Mouse (Mus musculus) spleen, adult 2 months (tissue): ENCODE data around the gene Zdhhc12. TPM values are rescaled to one million over a fixed set of nuclear protein-coding genes. Genes with fewer than 3 reads are reported as not detected.

Experiments used
- DNase-seq, 2 experiments: peaks; one replicate each; pipeline versions ENCODE4 v3.0.0 to v3.0.0-alpha.2; 2012 to 2021; ENCODE audit warnings: low spot score in 2 of 2, low read depth in 1 of 2
- H3K27ac ChIP-seq: fragments of 200-500 bp; 2 replicates; pipeline ENCODE4 v1.5.1; 2012; ENCODE audit warnings: low read length, inconsistent platforms; ENCODE audit not compliant: insufficient read depth
- H3K27me3 ChIP-seq: fragments of 200-500 bp; 2 replicates; pipeline ENCODE4 v1.6.1; 2012; ENCODE audit warnings: mild to moderate bottlenecking, moderate library complexity, low read length, inconsistent platforms; ENCODE audit not compliant: control insufficient read depth, insufficient read depth
- H3K36me3 ChIP-seq: fragments of 200-500 bp; 2 replicates; pipeline ENCODE4 v1.6.1; 2012; ENCODE audit warnings: mild to moderate bottlenecking, low read length, inconsistent platforms; ENCODE audit not compliant: control insufficient read depth, insufficient read depth
- H3K4me1 ChIP-seq: fragments of 200-500 bp; 2 replicates; pipeline ENCODE4 v1.6.1; 2011; ENCODE audit warnings: inconsistent platforms; ENCODE audit not compliant: control insufficient read depth, insufficient read depth, insufficient read length
- H3K4me3 ChIP-seq: fragments of 200-500 bp; 2 replicates; pipeline ENCODE4 v1.5.1; 2011; ENCODE audit warnings: mild to moderate bottlenecking, inconsistent platforms; ENCODE audit not compliant: insufficient read depth, insufficient read length; ENCODE audit errors: extremely low read depth
- CTCF ChIP-seq: fragments of 200-500 bp; IDR thresholded peaks from 2 replicates; pipeline ENCODE4 v1.5.1; 2011; ENCODE audit warnings: mild to moderate bottlenecking, inconsistent platforms; ENCODE audit not compliant: insufficient read depth, insufficient read length, insufficient replicate concordance; ENCODE audit errors: extremely low read depth
- POLR2A ChIP-seq: fragments of 200-500 bp; IDR thresholded peaks from 2 replicates; pipeline ENCODE4 v1.6.1; 2011; ENCODE audit warnings: low read depth, low read length, inconsistent platforms
- WGBS: fragments of 180-500 bp; shearing (Covaris S2); methylation state at CpG from one replicate; pipeline ENCODE4 v1.1.7; 2018; 5-methylcytosine and 5-hydroxymethylcytosine counted together
- polyA plus RNA-seq: library from polyadenylated mRNA; depleted of rRNA; stranded (reverse); fragments of >200 nt; gene quantifications from 2 replicates; pipeline ENCODE4 v1.2.3, GENCODE M21; 2012

The Zdhhc12 gene
- polyA plus RNA-seq, 1 experiment, result 56.2 TPM

DNA sequence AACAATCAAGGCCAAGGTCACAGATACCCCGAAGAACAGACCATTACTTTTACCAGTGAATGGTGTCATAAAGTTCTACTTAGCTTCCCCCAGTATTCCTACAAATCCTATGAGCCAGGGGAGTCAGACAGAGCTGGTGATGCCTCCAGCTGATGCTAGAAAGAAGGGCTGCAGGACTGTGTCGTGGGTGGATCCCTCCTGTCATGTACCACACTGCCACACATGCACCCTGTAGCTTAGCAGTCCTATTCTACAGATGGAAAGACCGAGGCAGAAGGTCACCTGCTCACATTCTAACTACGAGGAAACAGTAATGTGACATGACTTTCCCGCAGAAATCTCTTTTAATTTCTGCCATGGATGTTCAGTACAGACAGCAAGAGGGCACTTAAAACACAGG is 29.3 kb upstream of the Zdhhc12 start:
- no peak overlapping the region for H3K27ac ChIP-seq
- no peak for TF ChIP-seq POLR2A
- no peak for TF ChIP-seq CTCF
- peaks cover 17% of the 10 kb centered on the region; the same call in 1 of the 2 replicates for H3K4me1 ChIP-seq
- 84% methylated on average over 5 of the region's 5 CpGs for WGBS
- no peaks in the 10 kb centered on the region for H3K27me3 ChIP-seq
- no peak for DNase-seq
- H3K36me3 ChIP-seq, result no peaks in the 10 kb centered on the region
- H3K4me3 ChIP-seq, result no peak overlapping the region

DNA sequence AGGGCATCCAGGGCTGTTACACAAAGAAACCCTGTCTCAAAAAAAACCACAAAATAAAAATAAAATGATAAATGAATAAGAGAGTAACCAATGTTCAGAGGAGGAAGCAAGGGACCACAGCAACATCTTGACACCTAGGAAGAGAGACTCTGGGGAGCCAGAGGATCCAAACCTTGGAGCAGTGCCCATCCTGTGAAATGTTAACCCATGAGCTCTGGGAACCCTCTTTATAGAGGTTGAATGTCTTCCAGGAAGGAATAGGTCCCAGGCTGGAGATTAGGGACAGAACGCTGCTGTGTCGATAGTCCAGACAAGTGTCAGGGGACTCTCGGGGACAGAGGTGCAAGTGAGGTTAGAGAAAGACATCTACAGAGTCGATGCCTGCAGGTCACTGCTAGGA is 26.8 kb upstream of the Zdhhc12 start:
- no peaks in the 10 kb centered on the region for H3K36me3 ChIP-seq
- TF ChIP-seq CTCF, result no peak
- no peak for TF ChIP-seq POLR2A
- WGBS, result 87% methylated on average over 4 of the region's 4 CpGs
- no peak overlapping the region for H3K4me3 ChIP-seq
- peaks cover 17% of the 10 kb centered on the region; the same call in 1 of the 2 replicates for H3K4me1 ChIP-seq
- no peaks in the 10 kb centered on the region for H3K27me3 ChIP-seq
- H3K27ac ChIP-seq, result no peak overlapping the region
- DNase-seq, result no peak

DNA sequence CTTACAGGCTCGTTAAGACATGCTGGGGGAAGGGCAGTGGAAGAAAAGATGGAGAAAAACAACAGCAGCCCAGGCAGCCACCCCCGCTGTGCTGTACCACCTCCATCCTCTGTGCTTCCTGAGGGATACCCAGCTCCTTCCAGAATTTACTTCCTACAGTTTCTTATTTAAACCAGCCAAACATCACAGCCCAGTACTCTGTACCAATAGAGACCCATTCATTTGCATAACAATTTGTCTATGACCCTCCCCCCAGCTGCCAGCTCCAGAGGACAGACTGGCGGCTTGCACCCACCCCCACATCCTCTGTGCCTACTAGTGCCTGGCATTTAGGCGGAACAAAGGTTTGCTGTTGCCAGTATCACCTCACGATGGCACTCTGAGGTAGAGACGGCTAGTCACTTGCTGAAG is 26.2 kb upstream of the Zdhhc12 start:
- peak; percentile 57 to 74 for DNase-seq
- H3K36me3 ChIP-seq, result no peaks in the 10 kb centered on the region

DNA sequence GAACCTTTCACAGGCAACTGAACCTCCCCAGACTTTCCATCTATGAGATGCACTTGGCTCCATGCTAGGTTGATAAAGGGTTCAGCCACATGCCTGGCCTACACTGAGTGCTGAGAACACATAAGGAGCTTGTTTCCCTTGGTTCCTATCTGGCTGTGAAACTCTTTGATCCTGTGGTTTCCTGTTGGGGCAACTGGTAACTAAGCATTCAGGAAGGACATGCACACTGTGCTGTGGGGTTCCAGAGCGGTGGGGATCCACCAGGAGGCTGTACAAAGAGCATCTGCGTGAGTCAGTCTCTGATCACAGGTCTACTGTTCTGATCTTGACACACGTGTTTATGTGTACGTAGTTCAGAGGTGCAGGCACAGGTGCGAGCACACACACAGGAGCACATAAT is 19.1 kb upstream of the Zdhhc12 start:
- no peak for TF ChIP-seq CTCF
- TF ChIP-seq POLR2A, result no peak
- peaks cover 22% of the 10 kb centered on the region for H3K36me3 ChIP-seq
- WGBS, result 24% methylated on average over 5 of the region's 5 CpGs

More for the DNA sequence above, 26.2 kb upstream of the Zdhhc12 start:
- TF ChIP-seq CTCF, result peak; percentile 17; the same call in 1 of the 2 replicates
- TF ChIP-seq POLR2A, result no peak
- WGBS, result 43% methylated on average over 6 of the region's 6 CpGs
- Histone ChIP-seq H3K27ac (no peak overlapping the region), H3K4me3 (no peak overlapping the region), H3K27me3 (no peaks in the 10 kb centered on the region), H3K4me1 (peaks cover 14% of the 10 kb centered on the region; the same call in 1 of the 2 replicates)

DNA sequence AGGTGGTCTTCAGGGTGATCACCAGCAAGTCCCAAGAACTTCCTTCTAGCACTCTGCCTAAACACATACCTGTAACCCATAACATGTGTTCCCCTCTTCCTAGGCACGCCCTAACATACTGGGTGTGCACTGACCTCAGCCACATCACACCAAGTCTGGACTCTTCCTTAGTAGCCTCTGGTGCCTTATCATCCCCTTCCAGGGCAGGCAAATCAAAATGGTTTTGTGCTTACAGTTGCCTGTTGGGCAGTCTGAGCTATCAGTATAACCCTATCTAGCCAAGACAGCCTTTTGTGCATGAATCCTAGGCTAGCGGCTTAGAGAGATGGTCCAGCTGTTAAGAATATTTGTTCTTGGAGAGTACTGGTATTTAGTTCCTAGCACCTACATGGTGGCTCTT is 18.1 kb upstream of the Zdhhc12 start:
- H3K27me3 ChIP-seq, result no peaks in the 10 kb centered on the region
- TF ChIP-seq POLR2A (no peak), CTCF (no peak)
- peaks cover 6% of the 10 kb centered on the region; the same call in 1 of the 2 replicates for H3K4me1 ChIP-seq
- H3K27ac ChIP-seq, result no peak overlapping the region
- no peak overlapping the region for H3K4me3 ChIP-seq
- 80% methylated on average over 2 of the region's 2 CpGs for WGBS
- peaks cover 27% of the 10 kb centered on the region for H3K36me3 ChIP-seq
- DNase-seq, result no peak

More for the DNA sequence above, 19.1 kb upstream of the Zdhhc12 start:
- Histone ChIP-seq H3K4me3 (no peak overlapping the region), H3K27me3 (no peaks in the 10 kb centered on the region), H3K4me1 (peaks cover 6% of the 10 kb centered on the region; the same call in 1 of the 2 replicates), H3K27ac (no peak overlapping the region)
- DNase-seq, result no peak

DNA sequence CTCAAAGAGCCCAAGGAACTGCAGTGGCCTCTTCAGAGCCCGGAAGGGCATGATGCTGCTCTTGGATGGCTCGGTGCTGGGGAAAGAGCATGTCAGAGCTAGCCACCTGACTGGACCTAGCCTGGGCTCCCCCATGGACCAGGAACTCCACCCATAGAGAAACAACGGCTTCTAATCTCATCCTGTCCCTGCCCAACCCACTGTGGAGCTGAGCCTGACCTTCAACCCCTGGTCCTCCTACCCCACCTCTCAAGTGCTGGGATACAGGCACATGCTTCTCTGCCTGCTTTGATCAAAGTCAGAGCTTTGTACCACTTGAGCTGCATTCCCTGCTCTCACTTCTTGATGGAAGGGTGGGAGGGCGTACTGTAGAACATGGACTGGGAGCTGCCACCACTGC is 14.8 kb upstream of the Zdhhc12 start:
- Histone ChIP-seq H3K27me3 (no peaks in the 10 kb centered on the region), H3K4me3 (no peak overlapping the region), H3K27ac (no peak overlapping the region), H3K4me1 (peaks cover 6% of the 10 kb centered on the region; the same call in 1 of the 2 replicates), H3K36me3 (peaks cover 31% of the 10 kb centered on the region)
- DNase-seq, result no peak
- WGBS, result 88% methylated on average over 4 of the region's 4 CpGs
- TF ChIP-seq POLR2A (no peak), CTCF (no peak)

DNA sequence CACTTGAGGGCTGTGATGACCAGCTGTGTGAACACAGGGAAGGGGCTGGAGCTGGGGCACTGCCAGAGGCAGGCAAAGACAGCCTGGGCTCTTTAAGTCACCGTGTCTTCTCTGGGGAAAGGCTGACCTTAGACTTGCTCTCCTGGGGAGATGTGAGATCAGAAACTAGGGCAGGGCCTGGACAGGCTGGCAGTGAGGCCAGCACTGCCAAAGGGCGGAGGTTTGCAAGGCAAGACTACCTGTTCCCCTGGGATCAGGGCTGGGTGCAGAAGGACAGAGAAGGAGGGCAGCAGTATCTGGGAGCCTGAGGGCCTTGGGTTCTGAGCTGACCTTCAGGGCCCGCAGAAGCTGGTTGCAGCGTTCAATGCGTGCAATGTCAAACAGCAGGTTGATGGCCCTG is 14.2 kb upstream of the Zdhhc12 start:
- DNase-seq, result no peak
- Histone ChIP-seq H3K36me3 (peaks cover 36% of the 10 kb centered on the region), H3K4me1 (peaks cover 6% of the 10 kb centered on the region; the same call in 1 of the 2 replicates), H3K27ac (no peak overlapping the region), H3K27me3 (no peaks in the 10 kb centered on the region), H3K4me3 (no peak overlapping the region)
- TF ChIP-seq POLR2A, result no peak
- no peak for TF ChIP-seq CTCF
- WGBS, result 95% methylated on average over 5 of the region's 5 CpGs

DNA sequence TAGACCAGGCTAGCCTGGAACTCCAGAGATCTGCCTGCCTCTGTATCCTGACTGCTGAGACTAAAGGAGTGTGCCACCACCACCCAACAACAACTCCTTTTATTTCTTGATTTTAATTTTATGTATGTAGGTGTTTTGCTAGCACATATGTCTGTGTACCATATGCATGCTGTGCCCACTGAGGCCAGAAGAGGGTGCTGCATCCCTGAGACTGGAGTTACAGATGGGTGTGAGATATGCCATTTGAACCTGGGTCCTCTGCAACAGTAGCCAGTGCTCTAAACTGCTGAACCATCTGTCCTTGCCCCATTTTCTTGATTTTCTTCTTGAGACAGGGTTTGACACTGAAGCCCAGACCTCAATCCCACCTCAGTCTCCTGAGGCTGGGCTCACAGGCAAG is 12.9 kb upstream of the Zdhhc12 start:
- no peak overlapping the region for H3K27ac ChIP-seq
- H3K27me3 ChIP-seq, result no peaks in the 10 kb centered on the region
- H3K4me1 ChIP-seq, result peaks cover 6% of the 10 kb centered on the region; the same call in 1 of the 2 replicates
- TF ChIP-seq POLR2A (no peak), CTCF (peak; percentile 60; the same call in 1 of the 2 replicates)
- DNase-seq, result peak; percentile 23 to 65
- H3K36me3 ChIP-seq, result peaks cover 33% of the 10 kb centered on the region
- H3K4me3 ChIP-seq, result no peak overlapping the region
